Mouse (Mus musculus): ENCODE measurements around the gene Add1. TPM values are rescaled to one million over a fixed set of nuclear protein-coding genes. Genes with fewer than 3 reads are reported as not detected.

Add1 gene
- polyA plus RNA-seq, 2 experiments = 197 to 222 TPM

- ATAC-seq (ENCODE audit: low FRiP score, low read depth) (no peak), DNase-seq (ENCODE audit: low spot score) (no peak)
- H3K27me3 ChIP-seq (ENCODE audit: control insufficient read depth, insufficient read depth, low read length) = no peaks in the 10 kb centered on the region
- no peak overlapping the region for H3K4me2 ChIP-seq (replicated peaks; ENCODE audit: low read depth, low read length, severe bottlenecking)
- no peak overlapping the region for H3K4me3 ChIP-seq (replicated peaks; ENCODE audit: low read length)
- no peaks in the 10 kb centered on the region for H3K4me1 ChIP-seq (ENCODE audit: control insufficient read depth, insufficient read depth, low read length)
- H3K9ac ChIP-seq (ENCODE audit: low read depth, low read length, severe bottlenecking) = no peak overlapping the region
- H3K36me3 ChIP-seq (ENCODE audit: control insufficient read depth, insufficient read depth, low read length) = no peaks in the 10 kb centered on the region
- no peak overlapping the region for H3K27ac ChIP-seq (replicated peaks; ENCODE audit: low read depth, low read length)
- no peaks in the 10 kb centered on the region for H3K9me3 ChIP-seq (ENCODE audit: control insufficient read depth, low read length)
- WGBS = 81% methylated on average over 5 of the region's 5 CpGs
- TF ChIP-seq POLR2A (IDR thresholded peaks at IDR 0.05; ENCODE audit: borderline replicate concordance, extremely low read depth, insufficient read depth, insufficient read length) = no peak
Measured at GRCm38 (mm10) chr5:34534776-34535581, 38.5 kb upstream of the Add1 start.

- H3K27me3 ChIP-seq (ENCODE audit: control insufficient read depth, insufficient read depth, low read length) = no peaks in the 10 kb centered on the region
- 79% methylated on average over 7 of the region's 7 CpGs for WGBS
- H3K9ac ChIP-seq (ENCODE audit: low read depth, low read length, severe bottlenecking) = no peak overlapping the region
- H3K36me3 ChIP-seq (ENCODE audit: control insufficient read depth, insufficient read depth, low read length) = no peaks in the 10 kb centered on the region
- H3K4me2 ChIP-seq (replicated peaks; ENCODE audit: low read depth, low read length, severe bottlenecking) = no peak overlapping the region
- H3K4me1 ChIP-seq (ENCODE audit: control insufficient read depth, insufficient read depth, low read length) = no peaks in the 10 kb centered on the region
- DNase-seq (ENCODE audit: low spot score) = no peak
- H3K4me3 ChIP-seq (replicated peaks; ENCODE audit: low read length) = no peak overlapping the region
- no peak overlapping the region for H3K27ac ChIP-seq (replicated peaks; ENCODE audit: low read depth, low read length)
- TF ChIP-seq POLR2A (IDR thresholded peaks at IDR 0.05; ENCODE audit: borderline replicate concordance, extremely low read depth, insufficient read depth, insufficient read length) = no peak
- no peak for ATAC-seq (ENCODE audit: low FRiP score, low read depth)
- H3K9me3 ChIP-seq (ENCODE audit: control insufficient read depth, low read length) = no peaks in the 10 kb centered on the region
Measured at GRCm38 (mm10) chr5:34535831-34536230, 37.6 kb upstream of the Add1 start.

GRCm38 (mm10) chr5:34538079-34538478 is 35.4 kb upstream of the Add1 start:
- Histone ChIP-seq H3K36me3 (ENCODE audit: control insufficient read depth, insufficient read depth, low read length) (no peaks in the 10 kb centered on the region), H3K4me1 (ENCODE audit: control insufficient read depth, insufficient read depth, low read length) (no peaks in the 10 kb centered on the region), H3K9ac (ENCODE audit: low read depth, low read length, severe bottlenecking) (no peak overlapping the region), H3K4me2 (replicated peaks; ENCODE audit: low read depth, low read length, severe bottlenecking) (no peak overlapping the region), H3K9me3 (ENCODE audit: control insufficient read depth, low read length) (no peaks in the 10 kb centered on the region), H3K27me3 (ENCODE audit: control insufficient read depth, insufficient read depth, low read length) (no peaks in the 10 kb centered on the region), H3K4me3 (replicated peaks; ENCODE audit: low read length) (no peak overlapping the region), H3K27ac (replicated peaks; ENCODE audit: low read depth, low read length) (no peak overlapping the region)
- WGBS = 72% methylated on average over 7 of the region's 7 CpGs
- no peak for DNase-seq (ENCODE audit: low spot score)
- no peak for TF ChIP-seq POLR2A (IDR thresholded peaks at IDR 0.05; ENCODE audit: borderline replicate concordance, extremely low read depth, insufficient read depth, insufficient read length)
- no peak for ATAC-seq (ENCODE audit: low FRiP score, low read depth)

- no peak for ATAC-seq (ENCODE audit: low FRiP score, low read depth)
- Histone ChIP-seq H3K4me3 (replicated peaks; ENCODE audit: low read length) (no peak overlapping the region), H3K27me3 (ENCODE audit: control insufficient read depth, insufficient read depth, low read length) (no peaks in the 10 kb centered on the region), H3K4me2 (replicated peaks; ENCODE audit: low read depth, low read length, severe bottlenecking) (no peak overlapping the region), H3K27ac (replicated peaks; ENCODE audit: low read depth, low read length) (no peak overlapping the region), H3K9ac (ENCODE audit: low read depth, low read length, severe bottlenecking) (no peak overlapping the region), H3K36me3 (ENCODE audit: control insufficient read depth, insufficient read depth, low read length) (no peaks in the 10 kb centered on the region), H3K4me1 (ENCODE audit: control insufficient read depth, insufficient read depth, low read length) (no peaks in the 10 kb centered on the region), H3K9me3 (ENCODE audit: control insufficient read depth, low read length) (no peaks in the 10 kb centered on the region)
- no peak for DNase-seq (ENCODE audit: low spot score)
- TF ChIP-seq POLR2A (IDR thresholded peaks at IDR 0.05; ENCODE audit: borderline replicate concordance, extremely low read depth, insufficient read depth, insufficient read length) = no peak
- 24% methylated on average over 4 of the region's 5 CpGs for WGBS
Measured at GRCm38 (mm10) chr5:34538527-34538926, 34.9 kb upstream of the Add1 start.

GRCm38 (mm10) chr5:34539121-34539520 is 34.3 kb upstream of the Add1 start:
- H3K27me3 ChIP-seq (ENCODE audit: control insufficient read depth, insufficient read depth, low read length) = no peaks in the 10 kb centered on the region
- H3K36me3 ChIP-seq (ENCODE audit: control insufficient read depth, insufficient read depth, low read length) = no peaks in the 10 kb centered on the region
- TF ChIP-seq POLR2A (IDR thresholded peaks at IDR 0.05; ENCODE audit: borderline replicate concordance, extremely low read depth, insufficient read depth, insufficient read length) = no peak
- H3K27ac ChIP-seq (replicated peaks; ENCODE audit: low read depth, low read length) = no peak overlapping the region
- no peak overlapping the region for H3K4me2 ChIP-seq (replicated peaks; ENCODE audit: low read depth, low read length, severe bottlenecking)
- H3K4me3 ChIP-seq (replicated peaks; ENCODE audit: low read length) = no peak overlapping the region
- WGBS = 87% methylated on average over 2 of the region's 2 CpGs
- no peaks in the 10 kb centered on the region for H3K4me1 ChIP-seq (ENCODE audit: control insufficient read depth, insufficient read depth, low read length)
- no peak for ATAC-seq (ENCODE audit: low FRiP score, low read depth)
- no peak overlapping the region for H3K9ac ChIP-seq (ENCODE audit: low read depth, low read length, severe bottlenecking)
- DNase-seq (ENCODE audit: low spot score) = no peak
- H3K9me3 ChIP-seq (ENCODE audit: control insufficient read depth, low read length) = no peaks in the 10 kb centered on the region

All from limb, embryonic 14.5 days (tissue).